Mouse (Mus musculus) brain, adult 2 months (tissue): Measurements from ENCODE around the gene Rufy2.

Experiments used
- DNase-seq: peaks from one replicate; pipeline ENCODE4 v3.0.0; 2011; ENCODE audit warnings: low read depth, low spot score

Rufy2 gene

DNA sequence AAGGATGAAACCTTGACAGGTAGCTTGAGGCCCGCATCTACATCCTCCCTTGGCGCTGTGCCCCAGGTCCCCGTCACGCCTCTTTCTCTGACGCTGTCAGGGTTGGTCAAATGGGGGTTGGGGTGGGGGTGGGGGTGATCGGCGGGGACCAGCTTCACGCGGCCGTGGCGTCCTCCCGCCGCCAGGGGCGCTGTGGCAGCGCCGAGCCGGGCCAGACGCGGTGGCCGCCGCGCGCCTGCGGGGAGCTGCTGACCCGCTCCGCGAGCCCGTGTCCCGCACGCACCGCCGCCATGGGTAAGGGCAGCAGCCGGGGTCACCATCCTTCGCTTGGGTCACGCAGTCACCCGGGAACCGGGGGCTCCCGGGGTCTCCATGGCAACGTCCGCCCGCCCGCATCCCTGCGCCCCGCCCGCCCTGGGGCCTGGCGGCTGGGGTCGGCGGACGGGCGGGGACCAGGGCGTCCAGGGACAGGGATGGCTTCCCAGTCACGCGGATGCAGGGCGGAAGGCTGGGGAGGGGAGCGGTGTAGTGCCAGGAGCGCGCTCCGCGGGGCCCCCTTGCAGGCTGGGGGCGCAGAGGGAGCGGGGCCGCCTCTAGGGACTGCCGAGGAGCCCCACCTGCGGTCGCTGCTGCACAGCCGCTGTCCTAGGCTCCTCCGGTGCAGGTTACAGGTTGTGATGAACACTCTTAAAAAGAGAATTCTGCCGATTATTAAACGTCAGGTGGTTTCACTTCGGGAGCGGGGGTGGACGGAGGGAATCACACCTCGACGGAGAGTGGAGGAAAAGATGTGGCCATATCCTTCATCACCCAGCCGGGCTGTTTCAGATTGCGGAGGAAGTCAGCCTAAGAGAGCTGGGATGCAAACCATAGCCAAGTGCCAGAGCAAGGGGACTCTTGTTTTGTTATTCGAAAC, at the start of gene Rufy2:
TSS of gene Rufy2 (plus strand) at position 185 of the 916 bp plus-strand sequence.
- DNase-seq: peak; percentile 96

GRCm38 (mm10) chr10:62932381-62932780, 47.6 kb upstream of the Rufy2 start:
- DNase-seq: no peak

DNA sequence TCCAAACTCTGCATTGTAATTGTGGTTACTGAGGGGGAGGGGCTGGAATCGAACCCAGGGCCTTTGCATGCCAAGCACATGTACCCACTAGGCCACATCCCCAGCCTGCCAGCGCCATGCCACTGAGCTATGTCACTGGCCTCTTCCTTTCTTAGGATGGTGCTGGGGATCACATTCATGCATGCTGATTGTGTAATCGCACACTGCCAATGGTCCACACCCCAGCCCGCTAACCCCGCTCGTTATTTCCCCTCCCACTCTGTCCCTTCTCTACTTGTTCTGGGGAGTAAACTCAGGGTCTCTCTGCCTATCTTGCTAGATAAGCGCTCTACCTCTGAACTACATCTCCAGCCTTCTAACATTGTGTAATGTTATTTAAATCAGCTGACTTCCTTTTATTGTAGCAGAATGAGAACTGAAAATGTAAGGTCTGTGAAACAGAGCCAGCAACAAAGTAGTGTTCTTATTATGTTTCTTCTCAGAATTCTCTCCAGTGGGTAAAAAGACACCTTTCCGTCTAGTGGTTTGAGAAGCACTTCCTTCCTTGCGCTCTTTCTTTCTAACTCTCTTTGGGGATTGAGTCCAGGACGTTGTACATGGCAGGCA, 34.9 kb upstream of the Rufy2 start:
- no peak for DNase-seq

- peak; percentile 88 for DNase-seq
Measured at GRCm38 (mm10) chr10:62946738-62947471, 33.1 kb upstream of the Rufy2 start, which contains the start of gene Dna2. Dna2 (plus strand) TSS chr10:62947026.

DNA sequence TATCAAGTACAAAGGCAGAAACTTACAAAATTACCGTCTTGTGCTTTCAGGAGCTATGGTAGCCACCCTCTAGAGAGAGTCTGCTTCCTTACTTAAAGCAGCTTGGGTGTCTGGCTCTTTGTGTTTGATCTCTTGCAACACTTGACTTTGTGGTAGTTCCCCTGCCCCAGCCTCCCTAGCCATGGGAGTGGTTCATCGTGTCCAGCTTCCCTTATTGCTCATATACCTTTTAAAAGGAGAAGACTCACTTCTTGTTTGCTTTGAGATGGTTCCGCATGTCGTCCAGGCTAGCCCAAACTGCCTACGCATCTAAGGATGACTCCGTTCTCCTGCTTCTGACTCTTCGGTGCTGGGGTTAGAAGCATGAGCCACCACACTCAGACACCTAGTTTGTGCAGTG, 31.5 kb upstream of the Rufy2 start:
- no peak for DNase-seq

GRCm38 (mm10) chr10:62963956-62964355, 16.1 kb upstream of the Rufy2 start:
- DNase-seq: peak; percentile 62

- no peak for DNase-seq
Measured at GRCm38 (mm10) chr10:62965796-62966195, 14.2 kb upstream of the Rufy2 start.

- DNase-seq: no peak
Measured at GRCm38 (mm10) chr10:62966291-62966690, 13.7 kb upstream of the Rufy2 start.

- DNase-seq: peak; percentile 65
Measured at GRCm38 (mm10) chr10:62971821-62972220, 8.2 kb upstream of the Rufy2 start.

GRCm38 (mm10) chr10:62979667-62980038, 370 bp upstream of the Rufy2 start:
- no peak for DNase-seq

DNA sequence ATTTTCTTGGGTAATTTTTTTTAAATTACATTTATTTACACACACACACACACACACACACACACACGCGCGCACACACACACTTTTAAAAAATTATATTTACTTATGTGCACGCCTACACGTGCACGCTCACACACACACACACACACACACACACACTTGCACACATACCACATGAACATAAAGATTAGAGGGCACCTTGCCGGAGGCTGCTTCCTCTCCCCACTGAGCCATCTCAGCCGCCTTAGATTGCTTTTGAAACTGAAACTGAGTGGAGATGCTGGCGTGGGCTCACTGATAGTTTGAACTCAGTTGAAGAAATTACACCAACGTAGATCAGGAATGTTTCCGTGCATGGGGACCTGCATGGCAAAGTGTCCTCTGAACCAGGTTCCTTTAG, 4.0 kb downstream of the Rufy2 start:
- no peak for DNase-seq

GRCm38 (mm10) chr10:62984495-62984894, 4.5 kb downstream of the Rufy2 start:
- no peak for DNase-seq

DNA sequence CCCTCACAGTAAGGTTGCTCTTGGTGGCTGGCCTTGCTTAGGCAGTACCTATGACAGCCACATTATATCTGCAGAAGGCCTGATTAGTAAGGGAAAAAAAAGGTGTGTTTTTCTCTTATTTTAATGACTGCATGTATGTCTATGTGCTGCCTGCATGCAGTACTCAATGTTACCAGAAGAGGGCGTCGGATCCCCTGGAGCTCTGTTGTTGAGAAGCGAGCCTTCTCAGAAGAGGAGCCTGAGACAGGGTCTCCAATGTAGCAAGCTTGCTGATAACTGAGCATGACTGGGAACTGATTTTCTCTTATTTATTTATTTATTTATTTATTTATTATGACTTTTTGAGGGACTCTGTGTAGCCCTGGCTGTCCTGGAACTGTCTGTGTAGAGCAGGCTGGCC, 7.3 kb downstream of the Rufy2 start:
- peak; percentile 40 for DNase-seq

- no peak for DNase-seq
Measured at GRCm38 (mm10) chr10:62990636-62991035, 10.6 kb downstream of the Rufy2 start.

- DNase-seq: no peak
Measured at GRCm38 (mm10) chr10:62993991-62994390, 14.0 kb downstream of the Rufy2 start.

GRCm38 (mm10) chr10:63000584-63000983, 20.6 kb downstream of the Rufy2 start:
- DNase-seq: peak; percentile 74

GRCm38 (mm10) chr10:63003252-63003651, 23.2 kb downstream of the Rufy2 start:
- DNase-seq: no peak

DNA sequence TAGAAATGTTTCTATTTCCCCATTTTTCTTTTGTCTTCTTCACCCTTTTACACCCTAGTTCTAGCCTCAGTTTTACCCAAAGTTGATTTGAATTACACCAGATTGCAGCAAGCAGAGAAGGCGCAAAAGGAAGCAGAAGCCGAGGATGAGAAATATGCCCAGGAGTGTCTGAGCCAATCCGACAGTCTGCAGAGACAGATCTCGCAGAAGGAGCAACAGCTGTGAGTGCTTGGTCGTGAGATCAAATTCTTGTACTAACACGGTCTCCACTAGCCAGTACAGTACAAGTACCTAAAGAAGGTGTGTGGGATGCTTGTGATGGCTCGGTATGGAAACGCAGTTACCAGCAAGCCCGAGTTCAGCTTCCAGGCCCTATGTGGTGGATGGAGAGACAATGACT, 24.5 kb downstream of the Rufy2 start:
- peak; percentile 54 for DNase-seq

DNA sequence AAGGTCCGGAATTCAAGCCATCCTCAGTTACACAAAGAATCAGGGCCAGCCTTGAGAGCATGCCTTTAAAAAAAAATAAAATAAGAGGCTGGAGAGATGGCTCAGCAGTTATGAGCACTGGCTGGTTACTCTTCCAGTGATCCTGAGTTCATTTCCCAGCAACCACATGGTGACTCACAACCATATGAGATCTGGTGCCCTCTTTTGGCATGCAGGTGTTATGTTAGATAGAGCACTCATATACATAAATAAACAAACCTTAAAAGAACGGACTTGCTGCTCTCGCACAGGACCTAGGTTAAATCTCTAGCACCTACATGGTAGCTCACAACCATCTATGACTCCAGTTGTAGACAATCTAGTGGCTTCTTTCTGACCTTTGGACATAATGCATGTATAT, 28.2 kb downstream of the Rufy2 start:
- peak; percentile 43 for DNase-seq

GRCm38 (mm10) chr10:63010268-63010667, 30.2 kb downstream of the Rufy2 start:
- DNase-seq: no peak

DNA sequence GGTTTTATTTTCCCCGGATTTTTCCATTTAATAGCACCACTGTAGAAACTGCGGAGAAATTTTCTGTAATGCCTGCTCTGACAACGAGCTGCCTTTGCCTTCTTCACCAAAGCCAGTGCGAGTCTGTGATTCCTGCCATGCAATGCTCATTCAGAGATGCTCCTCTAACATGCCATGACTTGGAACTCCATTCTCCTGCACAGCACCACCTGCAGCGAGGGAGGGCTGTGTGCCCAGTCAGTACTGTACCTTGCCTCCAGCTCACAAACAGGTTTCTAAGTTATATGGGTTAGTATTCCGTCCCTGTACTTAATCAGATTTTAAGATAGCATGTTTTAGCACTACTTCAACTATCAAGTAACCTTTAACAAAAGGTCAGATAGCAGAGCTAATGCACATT, 31.5 kb downstream of the Rufy2 start:
- peak; percentile 63 for DNase-seq

- no peak for DNase-seq
Measured at GRCm38 (mm10) chr10:63013476-63013875, 33.5 kb downstream of the Rufy2 start.
